Mouse (Mus musculus) heart, adult 9 months (tissue): ENCODE measurements at regions not wholly inside any gene's neighbourhood (a gene's known extent, or its start where the extent isn't known, plus 50 kb on each side); places are given as distances from the start of the nearest gene placed in this dataset.

Source experiments
- DNase-seq, 2 experiments: peaks; one replicate each; pipeline ENCODE4 v3.0.0; 2022; ENCODE audit warnings: low spot score in 2 of 2

- no peak for DNase-seq
Measured at GRCm38 (mm10) chr13:119358696-119359095, 69.7 kb upstream of the Paip1 start.

- DNase-seq: peak in 1 of 2 experiments; percentile 13
Measured at GRCm38 (mm10) chr13:119363379-119363778, 65.0 kb upstream of the Paip1 start.

GRCm38 (mm10) chr13:119364160-119364559, 64.2 kb upstream of the Paip1 start:
- no peak for DNase-seq

- no peak for DNase-seq
Measured at GRCm38 (mm10) chr13:119367544-119367943, 60.9 kb upstream of the Paip1 start.

GRCm38 (mm10) chr13:119378404-119379037, 49.9 kb upstream of the Paip1 start:
- peak; percentile 24 to 52 for DNase-seq
